Mouse (Mus musculus) brain, embryonic 14.5 days (tissue): Measurements from ENCODE around the gene Nr4a1.

Experiments
- CTCF ChIP-seq: fragments of 200-500 bp; IDR thresholded peaks from 2 replicates; pipeline ENCODE4 v1.5.1; 2012; ENCODE audit warnings: inconsistent platforms, mild to moderate bottlenecking, moderate library complexity, borderline replicate concordance; ENCODE audit not compliant: insufficient read depth, insufficient read length; ENCODE audit errors: extremely low read depth
- POLR2A ChIP-seq: fragments of 200-500 bp; IDR thresholded peaks from 2 replicates; pipeline ENCODE4 v1.6.1; 2012; ENCODE audit warnings: mild to moderate bottlenecking, inconsistent platforms, borderline replicate concordance; ENCODE audit not compliant: poor library complexity, insufficient read depth, insufficient read length, severe bottlenecking; ENCODE audit errors: extremely low read depth

DNA sequence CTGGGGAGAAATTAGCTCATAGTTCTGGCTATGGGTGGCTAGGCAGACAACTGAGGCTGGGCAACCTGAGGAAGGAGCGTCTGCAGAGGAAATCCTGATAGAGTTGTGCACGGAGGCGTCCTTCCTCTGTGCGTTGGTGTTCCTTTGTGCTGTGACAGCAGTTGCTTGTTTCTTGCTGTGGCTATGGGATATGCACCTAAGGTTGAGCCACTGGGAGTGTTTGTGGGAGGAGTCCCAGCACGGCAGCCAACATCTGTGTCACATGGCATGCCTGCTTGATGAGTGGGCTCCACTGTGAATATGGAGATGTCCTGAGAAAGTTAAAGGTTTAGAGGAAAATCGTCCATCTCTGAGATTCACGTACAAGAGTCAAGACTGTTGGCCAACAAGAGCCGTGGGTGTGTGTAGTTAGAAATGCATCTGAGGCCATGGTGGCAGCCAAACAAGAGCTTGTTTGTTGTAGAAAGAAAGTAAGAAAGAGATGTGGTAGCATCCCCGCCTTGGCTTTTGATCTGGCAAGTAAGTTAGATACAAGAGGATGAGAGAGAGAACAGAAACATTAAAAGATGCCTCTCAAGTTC is 3.8 kb upstream of the Nr4a1 start:
- TF ChIP-seq CTCF = no peak
- TF ChIP-seq POLR2A = no peak
